ENCODE assay signal across 21 mouse cellular contexts in genomic region chr16:97026803-97027202, GRCm38 (mm10).
DNase-seq lines count a peak whose midpoint lies in the region; ATAC-seq lines count a peak whose summit lies in the region.
"Had no signal": no experiment of that assay in that cellular context is flagged by ENCODE, and none has a peak within 500 bp of the region (broad histone marks: within the 10 kb centered on the region; RNA-seq: fewer than 3 reads in every experiment).

No protein-coding gene starts in this region.

- no peaks in the 10 kb centered on the region for H3K9me3 ChIP-seq in megakaryocyte, embryonic 14.5 days
- no peaks in the 10 kb centered on the region for H3K9me3 ChIP-seq in neural tube, embryonic 15.5 days (replicated peaks)
- H3K9me3 ChIP-seq: embryonic facial prominence, embryonic 13.5 days; forebrain, embryonic 13.5 days; heart, embryonic 13.5 days; hindbrain, embryonic 15.5 days had no signal

- ATAC-seq in megakaryocyte, adult 5-6 weeks (ENCODE audit: poor library complexity, severe bottlenecking), result no peak
- no peak for ATAC-seq in neural tube, embryonic 15.5 days (ENCODE audit: low FRiP score)
- ATAC-seq: activated CD4-positive, CD25-positive, alpha-beta regulatory T cell, adult 4 months; forebrain, embryonic 13.5 days; inflammation-experienced regulatory T-cells, adult 6 months; Patski had no signal

- H3K36me3 ChIP-seq in megakaryocyte, embryonic 14.5 days (replicated peaks; ENCODE audit: low read length), result no peaks in the 10 kb centered on the region
- no peaks in the 10 kb centered on the region for H3K36me3 ChIP-seq in neural tube, embryonic 15.5 days
- H3K36me3 ChIP-seq: embryonic facial prominence, embryonic 13.5 days; heart, embryonic 13.5 days; hindbrain, embryonic 15.5 days had no signal

- H3K27ac ChIP-seq in neural tube, embryonic 15.5 days (replicated peaks), result 0 out of 2 replicates have a peak overlapping the region, but pooled peaks have one; percentile 4
- H3K27ac ChIP-seq: embryonic facial prominence, embryonic 13.5 days; forebrain, embryonic 13.5 days; heart, adult 2 months; heart, embryonic 13.5 days had no signal

- 84% methylated on average over 5 of the region's 5 CpGs for WGBS in neural tube, embryonic 15.5 days

- peak overlapping the region; percentile 4 for H3K4me3 ChIP-seq in megakaryocyte, embryonic 14.5 days (replicated peaks)
- H3K4me3 ChIP-seq in neural tube, embryonic 15.5 days (replicated peaks), result no peak overlapping the region
- H3K4me3 ChIP-seq: embryonic facial prominence, embryonic 13.5 days; forebrain, embryonic 13.5 days; heart, adult 2 months; heart, embryonic 13.5 days; hindbrain, embryonic 15.5 days had no signal

- no peak overlapping the region for H3K9ac ChIP-seq in neural tube, embryonic 15.5 days (replicated peaks)
- H3K9ac ChIP-seq: embryonic facial prominence, embryonic 13.5 days; forebrain, embryonic 13.5 days; heart, embryonic 13.5 days; hindbrain, embryonic 15.5 days had no signal

- H3K4me1 ChIP-seq in megakaryocyte, embryonic 14.5 days, result no peaks in the 10 kb centered on the region
- peaks cover 7% of the 10 kb centered on the region; the same call in 1 of the 2 replicates for H3K4me1 ChIP-seq in neural tube, embryonic 15.5 days
- H3K4me1 ChIP-seq: heart, embryonic 13.5 days had no signal

- no peak overlapping the region for H3K4me2 ChIP-seq in neural tube, embryonic 15.5 days
- H3K4me2 ChIP-seq: embryonic facial prominence, embryonic 13.5 days; forebrain, embryonic 13.5 days; heart, embryonic 13.5 days; hindbrain, embryonic 15.5 days had no signal

- DNase-seq in heart, adult 11 months, result peak; percentile 53
- DNase-seq in heart, adult 8-10 months (ENCODE audit: low spot score), result no peak
- DNase-seq in neural tube, embryonic 10.5 days (ENCODE audit: extremely low spot score, low spot score), result no peak
- DNase-seq: adrenal gland, postnatal 14 days; cerebellum, adult 11-12 months; cerebellum, adult 9-11 months; cerebellum, postnatal 36 days; gastrocnemius, postnatal 10 days; heart, adult 2 months; heart, postnatal 4 days had no signal

- no peaks in the 10 kb centered on the region for H3K27me3 ChIP-seq in megakaryocyte, embryonic 14.5 days (replicated peaks)
- no peaks in the 10 kb centered on the region for H3K27me3 ChIP-seq in neural tube, embryonic 15.5 days (replicated peaks)
- H3K27me3 ChIP-seq: CH12.LX; embryonic facial prominence, embryonic 13.5 days; forebrain, embryonic 13.5 days; heart, embryonic 13.5 days; hindbrain, embryonic 15.5 days; Patski had no signal
